Mouse (Mus musculus) CH12F3 (cell line): ENCODE data around the gene Rad54l.

Experiments
- in situ Hi-C: fragments of 300-500 bp; cut with MboI; formaldehyde crosslinking; loops from 2 replicates; pipeline ENCODE4 v1.14.3; 2020; ENCODE audit warnings: low sequenced_read_pairs

Rad54l gene

GRCm38 (mm10) chr4:116123602-116124519 is at the start of gene Rad54l, which contains the start of gene Pomgnt1:
Gene Rad54l (minus strand): TSS chr4:116123690.
Gene Pomgnt1 (plus strand): TSS chr4:116123840.
- in situ Hi-C loops: no loop called here

- in situ Hi-C loops: no loop called here
Measured at GRCm38 (mm10) chr4:116173072-116173471, 49.6 kb upstream of the Rad54l start, which contains the start of the genes 1700042G07Rik and Gm49337. Gene 1700042G07Rik (plus strand): TSS chr4:116173372. Gene Gm49337 (plus strand): TSS chr4:116173384.

GRCm38 (mm10) chr4:116169353-116169672 is 45.8 kb upstream of the Rad54l start:
- in situ Hi-C loops: no loop called here

- in situ Hi-C loops: no loop called here
Measured at GRCm38 (mm10) chr4:116168617-116169352, 45.3 kb upstream of the Rad54l start.

- in situ Hi-C loops: no loop called here
Measured at GRCm38 (mm10) chr4:116167404-116167803, 43.9 kb upstream of the Rad54l start, which contains the start of gene Tspan1. Gene Tspan1 (minus strand): TSS chr4:116167601.

- in situ Hi-C loops: no loop called here
Measured at GRCm38 (mm10) chr4:116165708-116166407, 42.4 kb upstream of the Rad54l start.

- in situ Hi-C loops: no loop called here
Measured at GRCm38 (mm10) chr4:116164759-116165554, 41.5 kb upstream of the Rad54l start.

- in situ Hi-C loops: no loop called here
Measured at GRCm38 (mm10) chr4:116162142-116162541, 38.7 kb upstream of the Rad54l start.

GRCm38 (mm10) chr4:116160769-116161168 is 37.3 kb upstream of the Rad54l start:
- in situ Hi-C loops: no loop called here

GRCm38 (mm10) chr4:116159912-116160311 is 36.4 kb upstream of the Rad54l start:
- in situ Hi-C loops: no loop called here

GRCm38 (mm10) chr4:116157882-116158281 is 34.4 kb upstream of the Rad54l start:
- in situ Hi-C loops: no loop called here

- in situ Hi-C loops: no loop called here
Measured at GRCm38 (mm10) chr4:116152702-116153101, 29.2 kb upstream of the Rad54l start.

GRCm38 (mm10) chr4:116151238-116151637 is 27.7 kb upstream of the Rad54l start, which contains the start of gene Lurap1:
Gene Lurap1 (minus strand): TSS chr4:116151338.
- in situ Hi-C loops: no loop called here

- in situ Hi-C loops: no loop called here
Measured at GRCm38 (mm10) chr4:116150862-116151221, 27.4 kb upstream of the Rad54l start.

- in situ Hi-C loops: no loop called here
Measured at GRCm38 (mm10) chr4:116150156-116150861, 26.8 kb upstream of the Rad54l start.

- in situ Hi-C loops: no loop called here
Measured at GRCm38 (mm10) chr4:116149812-116150155, 26.3 kb upstream of the Rad54l start.

- in situ Hi-C loops: no loop called here
Measured at GRCm38 (mm10) chr4:116143891-116144717, 20.6 kb upstream of the Rad54l start.

- in situ Hi-C loops: no loop called here
Measured at GRCm38 (mm10) chr4:116143317-116143811, 19.9 kb upstream of the Rad54l start.

- in situ Hi-C loops: no loop called here
Measured at GRCm38 (mm10) chr4:116142269-116142668, 18.8 kb upstream of the Rad54l start.
